Mouse (Mus musculus) mouse trophoblast stem cell (cell line): Measurements from ENCODE around the gene Mier3.
"Not testable (repeated sequence)": the region's sequence is repeated elsewhere in the genome, so short reads cannot be mapped to it uniquely, and the experiment has no call there.

Experiments used
- in situ Hi-C, 2 experiments: fragments of 300-500 bp; cut with MseI, MboI; formaldehyde crosslinking; loops; 2 replicates in 1 of 2; 3 replicates in 1 of 2; pipeline ENCODE4 v1.15.1; 2025

The Mier3 gene

DNA sequence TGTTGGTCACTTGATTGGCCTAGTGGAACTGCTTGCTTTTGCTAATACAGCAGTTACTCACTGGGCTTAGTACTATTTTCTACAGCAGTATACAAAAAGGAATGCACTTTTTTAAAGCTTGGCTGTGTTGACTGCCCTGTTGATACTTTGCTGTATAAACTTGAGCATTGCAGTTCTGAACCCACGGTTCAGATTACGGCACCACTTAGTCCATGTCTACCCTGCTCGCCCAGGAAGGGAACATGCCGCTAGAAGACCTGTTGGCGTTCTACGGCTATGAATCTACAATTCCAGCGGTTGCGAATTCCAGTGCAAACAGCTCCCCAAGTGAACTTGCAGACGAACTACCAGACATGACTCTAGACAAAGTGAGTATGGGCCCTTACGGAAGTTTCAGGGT, 22.6 kb downstream of the Mier3 start:
- in situ Hi-C loops = no loop called here

DNA sequence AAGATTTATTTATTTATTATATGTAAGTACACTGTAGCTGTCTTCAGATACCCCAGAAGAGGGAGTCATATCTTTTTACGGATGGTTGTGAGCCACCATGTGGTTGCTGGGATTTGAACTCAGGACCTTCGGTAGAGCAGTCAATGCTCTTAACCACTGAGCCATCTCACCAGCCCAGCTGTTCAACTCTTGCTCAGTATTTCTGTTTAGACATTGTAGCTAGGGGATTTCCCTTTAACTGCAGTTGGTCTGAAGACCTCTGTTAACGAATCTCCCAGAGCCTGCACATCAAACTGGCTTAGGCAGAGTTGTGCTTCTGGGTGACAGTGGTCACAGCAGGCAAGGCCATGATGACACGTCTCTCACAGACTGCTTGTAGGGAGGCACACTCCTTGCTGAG, 23.2 kb downstream of the Mier3 start:
- in situ Hi-C loops = not testable (repeated sequence)

DNA sequence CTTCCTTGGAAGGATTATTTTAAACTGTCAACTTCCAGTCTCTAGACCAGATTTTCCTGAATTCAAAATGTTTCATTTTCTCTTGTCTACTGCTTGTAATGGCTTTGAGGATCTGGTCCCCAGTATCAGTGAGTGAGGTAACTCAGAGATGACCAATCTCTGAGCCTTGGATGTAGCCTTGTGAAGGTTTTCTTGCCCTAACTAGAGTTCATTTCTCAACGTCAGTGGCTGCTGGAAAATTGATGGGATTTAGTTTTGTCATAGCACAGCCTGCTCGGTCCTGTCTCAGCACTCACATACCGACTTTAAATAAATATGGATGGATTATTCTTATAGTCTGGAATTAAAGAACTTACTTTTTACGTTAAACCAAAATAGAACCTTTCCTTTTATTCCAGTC, 29.8 kb downstream of the Mier3 start:
- in situ Hi-C loops = no loop called here

DNA sequence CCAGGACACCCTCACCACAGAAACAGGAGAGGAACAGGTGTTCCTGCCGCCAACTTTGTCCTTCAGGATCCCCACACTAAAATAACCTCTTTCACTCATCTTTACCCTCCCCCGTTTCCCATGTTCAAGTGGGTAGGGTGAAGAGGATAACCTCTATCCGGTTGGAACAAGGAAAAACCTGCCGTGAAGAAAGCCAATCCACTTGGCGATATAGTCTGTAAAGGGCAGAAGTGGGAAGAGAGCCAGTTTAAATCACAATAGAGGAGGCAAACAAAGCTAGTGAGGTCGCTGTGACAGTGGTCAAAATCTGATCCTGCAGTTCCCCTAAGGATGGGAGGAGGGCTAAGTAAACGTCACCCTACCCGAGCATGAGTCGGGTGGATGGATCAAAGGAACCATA, 38.9 kb downstream of the Mier3 start:
- in situ Hi-C loops = no loop called here

DNA sequence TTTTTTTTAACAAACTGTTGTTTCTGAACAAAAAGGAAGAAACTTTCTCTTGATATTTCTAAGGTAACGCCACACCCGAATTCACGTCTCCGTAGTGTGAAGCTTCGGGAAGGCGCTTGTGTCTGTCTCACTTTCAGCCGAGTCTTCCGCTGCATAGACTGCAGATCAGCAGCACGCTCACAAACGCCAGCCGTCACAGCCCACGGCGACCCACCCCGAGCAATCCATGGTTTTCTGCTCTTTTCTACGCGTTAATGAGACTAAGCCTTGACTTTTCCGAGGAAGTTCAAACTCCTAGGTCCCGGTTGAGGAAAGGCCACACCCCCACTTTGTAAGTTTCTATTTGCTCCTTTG, 44.0 kb downstream of the Mier3 start:
- in situ Hi-C loops = no loop called here

DNA sequence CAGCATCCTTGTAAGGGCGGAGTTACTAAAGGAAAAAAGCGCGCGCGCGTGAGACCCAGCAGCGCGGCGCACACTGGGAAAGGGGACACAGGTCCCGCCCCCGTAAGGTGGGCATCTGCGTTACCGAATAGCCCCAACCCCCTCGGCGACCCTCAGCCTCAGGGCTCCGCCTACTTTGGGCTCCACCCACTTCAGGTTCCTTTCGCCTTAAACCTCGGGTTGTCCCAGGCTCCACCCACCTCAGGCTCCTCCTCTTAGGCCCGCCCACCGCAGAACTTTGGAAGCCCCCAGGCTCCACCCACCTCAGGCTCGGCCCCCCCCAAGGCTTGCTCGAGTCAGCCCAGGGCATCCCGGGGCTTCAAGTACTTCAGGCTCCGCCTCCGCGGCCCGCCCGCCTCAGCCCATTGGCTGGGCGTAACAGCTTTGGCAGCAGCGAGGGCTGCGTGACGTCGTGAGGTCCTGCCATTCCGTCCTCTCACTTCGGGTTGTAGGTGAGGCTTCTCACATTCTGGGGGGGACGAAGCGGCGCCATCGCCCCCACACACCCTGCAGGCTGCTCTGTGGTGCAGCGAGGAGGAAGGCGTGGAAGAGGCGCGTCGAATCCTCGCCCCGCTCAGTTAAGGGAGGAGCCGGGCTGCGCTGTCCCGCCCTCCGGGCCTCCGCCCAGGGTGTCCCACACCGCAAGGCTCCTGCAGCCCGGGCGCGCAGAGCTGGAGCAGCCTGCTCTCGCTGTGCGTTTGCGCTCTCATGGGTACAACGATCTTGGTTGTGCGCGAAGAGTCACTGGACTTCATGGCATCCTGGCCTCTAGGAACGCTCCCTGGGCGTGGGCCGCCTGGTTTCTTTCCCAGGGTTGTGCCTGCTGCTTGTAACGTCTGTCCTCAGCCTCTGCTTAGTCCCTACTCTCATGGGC, 44.6 kb downstream of the Mier3 start:
- in situ Hi-C loops = no loop called here

DNA sequence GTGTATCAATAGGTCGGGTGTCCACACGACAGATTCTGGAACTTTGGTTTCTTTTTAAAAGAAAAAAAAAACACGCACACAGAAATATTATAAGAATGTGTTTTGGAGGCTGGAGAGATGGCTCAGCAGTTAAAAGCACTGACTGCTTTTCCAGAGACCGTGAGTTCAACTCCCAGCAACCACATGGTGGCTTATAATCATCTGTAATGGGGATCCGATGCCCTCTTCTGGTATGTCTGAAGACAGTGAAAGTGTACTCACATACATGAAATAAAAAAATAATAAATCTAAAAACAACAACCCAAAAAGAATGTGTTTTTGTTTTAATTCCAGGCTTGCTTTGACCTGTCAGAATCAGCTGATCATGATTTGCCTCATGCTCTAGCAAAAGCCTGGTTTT, 46.1 kb downstream of the Mier3 start:
- in situ Hi-C loops = no loop called here

DNA sequence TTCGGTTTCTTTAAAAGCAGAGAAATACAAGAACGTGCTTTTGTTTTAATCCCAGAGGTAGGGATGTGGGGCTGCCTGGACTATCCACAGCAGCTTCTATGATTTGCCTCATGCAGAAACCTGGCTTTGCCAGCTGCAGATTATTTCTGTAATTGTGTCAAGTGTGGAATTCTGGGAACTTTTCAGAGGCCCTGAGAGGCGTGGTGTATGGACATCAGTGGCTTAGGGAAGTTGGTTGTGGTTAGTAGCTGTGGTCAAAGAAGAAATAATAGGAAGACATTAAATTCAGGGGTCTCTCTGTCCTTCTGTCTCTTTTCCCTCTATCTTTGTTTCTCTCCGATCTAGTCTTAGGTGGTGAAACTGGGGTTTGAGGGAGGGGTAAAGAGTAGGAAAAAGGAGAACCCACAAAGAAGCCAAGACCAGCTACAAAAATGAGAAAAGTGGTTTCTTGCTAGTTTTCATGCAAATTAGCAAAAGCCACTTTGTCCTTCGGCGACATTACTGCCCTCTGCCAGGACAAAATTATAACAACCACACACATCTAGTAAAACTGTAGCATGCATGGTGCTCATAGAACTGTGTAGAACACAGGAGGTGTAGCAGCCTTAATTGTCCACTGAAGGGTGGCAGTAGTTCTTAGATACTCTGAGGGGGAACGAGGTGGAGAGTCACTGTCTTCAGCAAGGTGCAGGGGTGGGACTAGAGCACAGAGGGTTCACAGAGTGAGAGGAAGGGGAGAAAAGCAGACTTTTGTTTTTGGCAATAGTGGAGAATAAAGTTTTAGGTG, 60.6 kb downstream of the Mier3 start:
- in situ Hi-C loops = no loop called here

DNA sequence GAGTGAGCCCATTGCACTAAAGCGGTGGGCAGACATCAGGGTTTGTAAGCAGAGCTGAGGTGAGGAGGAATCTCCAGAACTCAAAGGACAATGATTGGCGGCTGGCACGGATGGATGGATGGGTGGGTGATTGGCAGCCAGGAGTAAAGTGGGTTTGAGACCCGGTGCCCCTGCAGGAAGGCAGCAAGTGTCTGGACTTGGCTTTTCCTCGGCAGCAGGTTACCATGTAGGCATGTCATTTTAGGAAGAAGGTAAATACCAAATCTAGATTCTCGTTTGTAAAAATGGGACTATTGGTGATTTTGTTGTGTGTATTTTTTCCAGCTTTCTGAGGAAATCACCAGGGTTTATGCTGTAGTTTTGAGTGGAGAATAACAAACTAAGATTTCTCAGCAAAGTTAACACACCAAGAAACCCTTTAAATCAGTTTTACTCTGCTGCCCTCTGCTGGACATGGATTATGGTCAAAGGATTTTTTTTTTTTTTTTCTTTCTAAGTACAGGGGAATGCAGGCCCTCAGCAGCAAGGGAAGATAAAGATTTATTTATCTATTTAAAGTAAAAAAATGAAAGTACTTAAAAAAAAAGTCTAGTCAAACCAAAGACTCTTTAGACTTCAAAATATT, 61.3 kb downstream of the Mier3 start:
- in situ Hi-C loops = no loop called here

DNA sequence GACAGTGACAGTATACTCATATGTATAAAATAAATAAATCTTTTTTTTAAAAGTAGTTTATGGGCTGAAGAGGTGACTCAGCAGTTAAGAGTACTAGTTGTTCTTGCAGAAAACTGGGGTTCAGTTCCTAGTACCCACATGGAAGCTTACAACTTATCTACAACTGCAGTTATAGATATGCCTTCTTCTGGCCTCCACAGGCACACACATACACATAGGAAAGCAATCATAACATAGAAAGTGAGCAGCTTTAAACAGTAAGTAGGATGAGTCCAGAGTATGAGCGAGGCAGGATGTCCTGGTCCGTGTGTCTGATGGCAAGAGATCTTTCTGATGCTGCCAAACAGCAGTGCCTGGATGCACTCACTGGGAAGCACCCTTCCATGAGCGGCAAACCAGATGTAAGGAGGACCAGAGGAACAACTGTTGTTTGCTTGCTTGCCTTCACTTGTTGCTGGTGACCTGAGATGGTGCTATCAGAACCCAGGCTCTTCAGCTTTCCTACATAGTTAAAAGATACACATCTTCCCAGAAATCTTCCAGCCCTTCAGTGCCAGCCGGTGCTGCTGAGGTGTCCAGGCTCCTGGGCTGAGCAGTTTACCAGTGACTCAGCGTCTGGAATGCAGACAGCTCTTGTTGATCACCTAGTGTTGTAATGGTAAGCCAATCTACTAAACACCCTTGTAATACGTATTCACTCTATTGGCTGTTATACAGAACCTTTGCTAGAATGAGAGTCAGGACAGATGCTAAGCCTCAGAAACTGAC, 63.6 kb downstream of the Mier3 start:
- in situ Hi-C loops = no loop called here

DNA sequence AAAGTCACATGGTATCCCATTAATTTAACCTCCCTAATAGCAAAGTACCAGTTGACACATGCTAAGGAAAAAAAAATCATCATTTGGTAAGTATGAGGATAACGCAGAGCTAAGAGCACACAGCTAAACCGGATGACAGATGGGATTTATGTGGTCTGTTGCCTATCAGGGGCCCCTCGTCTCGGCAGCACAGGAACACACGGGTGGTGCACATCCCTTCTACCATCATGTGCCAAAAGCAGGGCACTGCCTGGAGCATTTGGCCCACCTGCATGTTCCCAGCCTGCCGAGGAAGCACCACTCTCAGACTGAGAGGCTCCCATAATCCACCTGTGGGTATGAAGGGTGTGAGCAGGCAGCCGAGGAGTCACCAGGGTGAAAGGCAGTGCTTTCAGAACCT, 64.4 kb downstream of the Mier3 start:
- in situ Hi-C loops = no loop called here

DNA sequence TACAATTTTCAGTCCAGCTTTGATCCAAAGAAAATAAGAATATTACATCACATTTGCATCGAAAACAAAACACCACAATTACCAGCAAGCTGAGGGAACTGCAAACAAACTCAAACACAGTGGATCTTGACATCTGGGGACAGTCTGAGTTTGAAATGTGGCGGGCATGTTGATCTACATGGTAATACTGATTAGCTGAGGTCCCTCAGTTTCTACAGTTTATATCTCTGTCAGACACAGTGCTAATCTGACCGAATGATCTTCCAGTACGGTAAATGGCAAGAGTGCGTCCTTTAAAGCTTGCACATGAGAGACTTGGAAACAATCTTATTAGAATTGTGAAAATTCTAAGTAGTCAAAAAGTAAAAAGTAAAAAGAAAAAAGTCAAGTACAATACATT, 66.1 kb downstream of the Mier3 start:
- in situ Hi-C loops = no loop called here

DNA sequence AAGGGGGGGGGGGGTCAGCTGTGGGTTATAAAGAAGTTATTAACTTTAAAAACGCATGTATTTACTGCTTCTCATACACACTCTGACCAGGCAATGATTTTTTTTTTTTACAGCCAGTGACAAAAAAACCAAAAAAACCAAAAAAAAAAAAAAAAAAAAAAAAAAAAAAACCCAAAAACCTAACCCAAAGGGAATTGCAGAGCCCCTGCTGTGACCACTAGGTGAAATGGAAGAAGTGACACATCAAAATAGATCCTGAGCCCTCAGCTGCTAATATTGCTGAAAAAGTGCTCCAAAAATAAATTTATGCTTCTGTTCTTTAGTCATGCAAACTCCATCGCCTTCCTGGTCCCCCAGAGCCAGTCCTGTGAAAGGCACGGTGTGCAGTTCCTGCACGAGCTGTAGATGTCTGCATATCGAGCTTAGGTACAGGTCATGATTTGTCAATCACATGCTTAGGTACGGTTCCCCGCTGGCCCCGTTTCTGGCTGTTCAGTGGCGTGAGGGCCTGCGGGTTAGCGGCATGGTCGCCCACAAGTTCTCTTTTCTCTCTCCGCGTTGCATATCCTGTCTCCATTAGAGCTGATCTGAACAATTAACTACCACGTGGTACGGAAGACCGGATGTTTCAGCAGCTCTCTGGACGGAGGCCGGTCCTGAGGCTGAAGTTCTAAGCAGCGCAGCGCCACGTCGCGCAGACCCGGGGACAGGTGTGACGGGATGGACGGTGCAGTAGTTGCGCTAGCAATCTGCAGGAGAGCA, 67.7 kb downstream of the Mier3 start:
- in situ Hi-C loops = no loop called here

DNA sequence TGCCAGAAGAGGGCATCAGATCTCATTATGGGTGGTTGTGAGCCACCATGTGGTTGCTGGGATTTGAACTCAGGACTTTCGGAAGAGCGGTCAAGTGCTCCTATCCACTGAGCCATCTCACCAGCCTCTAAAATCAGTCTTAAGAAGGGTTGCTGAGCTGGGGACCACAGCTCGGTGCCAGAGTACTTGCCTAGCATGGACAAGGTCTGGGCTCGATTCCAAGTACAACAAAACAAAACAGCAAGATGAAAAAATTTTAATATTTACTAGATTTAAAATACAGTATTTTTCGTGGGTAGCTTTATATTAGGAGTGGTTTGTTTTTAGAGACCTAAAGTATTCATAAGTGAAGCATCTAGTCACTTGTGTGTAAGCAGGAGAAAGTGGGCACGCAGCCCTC, 72.5 kb downstream of the Mier3 start:
- in situ Hi-C loops = no loop called here

DNA sequence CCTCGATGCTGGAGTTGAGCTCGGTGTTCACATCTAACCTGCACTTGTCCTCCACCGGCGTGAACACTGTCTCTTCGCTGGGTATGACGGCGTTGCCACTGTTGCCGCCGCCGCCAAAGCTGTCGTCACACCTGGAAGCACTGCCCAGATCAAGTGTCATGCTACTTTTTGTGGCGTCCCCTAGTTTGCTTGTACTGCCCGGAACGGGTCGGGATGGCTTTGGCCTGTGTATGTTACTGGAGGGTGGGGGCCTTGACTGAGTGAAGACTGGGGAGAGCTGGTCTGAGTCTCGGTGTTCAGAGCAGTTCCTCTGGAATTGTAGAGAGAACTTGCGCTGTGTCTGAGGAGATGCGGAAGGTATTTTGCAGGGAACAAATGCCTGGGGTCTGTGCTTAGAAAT, 74.6 kb downstream of the Mier3 start:
- in situ Hi-C loops = no loop called here

DNA sequence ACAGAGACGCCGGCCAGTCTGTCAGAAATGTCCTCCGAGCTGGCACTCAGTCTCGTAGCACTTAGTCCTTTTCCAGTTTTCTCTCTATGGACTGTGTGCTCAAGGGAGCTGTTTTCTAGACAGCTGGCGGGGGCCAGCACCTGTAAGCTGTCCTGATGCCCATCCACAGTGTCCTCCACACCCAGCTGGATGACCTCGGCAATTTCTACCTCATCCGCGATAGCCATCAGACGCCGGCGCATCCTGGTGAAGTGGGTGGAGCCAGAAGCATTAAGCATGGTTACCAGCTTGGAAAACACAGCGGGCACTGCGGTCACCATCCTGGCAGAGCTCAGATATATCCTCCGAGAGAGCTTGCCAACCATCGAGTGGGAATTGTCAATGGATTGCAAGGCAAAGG, 75.2 kb downstream of the Mier3 start:
- in situ Hi-C loops = no loop called here

DNA sequence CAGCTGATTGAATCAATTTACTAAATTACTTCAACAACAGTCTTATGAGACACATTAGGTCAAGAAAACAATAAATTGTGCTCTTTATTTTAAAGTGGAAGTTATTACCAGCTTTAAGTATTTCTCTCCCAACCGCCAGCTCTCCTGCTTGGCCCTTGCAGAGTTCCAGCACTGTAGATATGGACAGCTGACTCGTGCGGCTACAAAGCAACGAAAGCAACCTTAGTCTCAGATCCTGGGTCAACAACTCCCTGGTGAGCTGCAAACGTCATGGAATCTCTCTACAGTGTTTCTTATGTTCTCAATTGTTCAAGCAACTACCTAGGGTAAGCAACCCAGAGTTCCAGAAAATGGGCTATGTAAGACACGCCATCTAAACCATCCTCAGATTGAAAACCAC, 76.2 kb downstream of the Mier3 start:
- in situ Hi-C loops = no loop called here

DNA sequence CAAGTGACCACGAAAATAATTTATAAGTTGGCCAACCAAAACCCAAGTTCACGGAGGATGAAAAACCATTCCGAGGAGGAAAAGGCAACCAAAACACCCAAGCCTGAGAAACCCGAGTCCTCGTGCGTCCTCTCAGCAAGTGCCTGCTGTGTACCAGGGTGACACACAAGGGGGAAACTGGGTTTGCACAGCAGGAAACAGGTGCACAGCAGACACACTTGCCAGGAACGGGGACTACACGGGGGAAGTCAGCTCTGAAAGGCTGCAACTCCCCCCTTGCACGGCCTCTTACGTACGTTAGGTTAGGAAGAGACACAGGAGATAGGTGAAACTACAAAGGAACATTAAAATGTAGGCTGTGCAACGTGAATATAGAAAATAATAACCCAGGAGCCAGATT, 81.7 kb downstream of the Mier3 start:
- in situ Hi-C loops = no loop called here
